Mouse (Mus musculus) embryonic facial prominence, embryonic 10.5 days (tissue): ENCODE measurements around the gene Nell2. TPM values are rescaled to one million over a fixed set of nuclear protein-coding genes. Genes with fewer than 3 reads are reported as not detected.

ENCODE experiments used
- DNase-seq: peaks from one replicate; pipeline ENCODE4 v3.0.0-alpha.2; 2017; ENCODE audit warnings: low spot score
- H3K27ac ChIP-seq: fragments of 300-500 bp; sonication (generic); replicated peaks from 2 replicates; pipeline ENCODE4 v1.5.1; 2016; ENCODE audit warnings: mild to moderate bottlenecking
- H3K27me3 ChIP-seq: fragments of 300-500 bp; sonication (generic); replicated peaks from 2 replicates; pipeline ENCODE4 v1.6.1; 2016; ENCODE audit warnings: low read depth, mild to moderate bottlenecking; ENCODE audit not compliant: poor library complexity, severe bottlenecking
- H3K36me3 ChIP-seq: fragments of 300-500 bp; sonication (generic); replicated peaks from 2 replicates; pipeline ENCODE4 v1.6.1; 2016; ENCODE audit warnings: mild to moderate bottlenecking, moderate library complexity
- H3K4me1 ChIP-seq: fragments of 300-500 bp; sonication (generic); 2 replicates; pipeline ENCODE4 v1.6.1; 2016
- H3K4me3 ChIP-seq: fragments of 300-500 bp; sonication (generic); 2 replicates; pipeline ENCODE4 v1.5.1; 2016; ENCODE audit warnings: mild to moderate bottlenecking, moderate library complexity
- H3K9me3 ChIP-seq: fragments of 300-500 bp; sonication (generic); 2 replicates; pipeline ENCODE4 v1.6.1; 2016; ENCODE audit warnings: mild to moderate bottlenecking
- WGBS: fragments of 180-500 bp; shearing (Covaris S2); methylation state at CpG from one replicate; pipeline ENCODE4 v1.1.7; 2016; 5-methylcytosine and 5-hydroxymethylcytosine counted together
- polyA plus RNA-seq: library from polyadenylated mRNA; unstranded; fragments of >200 nt; fragmentation: Nextera tagmentation; extraction: Ambion mirVana; gene quantifications from 2 replicates; pipeline ENCODE4 v1.2.1, GENCODE M21; 2016

Nell2 gene
- polyA plus RNA-seq, 1 experiment from 2014 or later = 20.2 TPM

DNA sequence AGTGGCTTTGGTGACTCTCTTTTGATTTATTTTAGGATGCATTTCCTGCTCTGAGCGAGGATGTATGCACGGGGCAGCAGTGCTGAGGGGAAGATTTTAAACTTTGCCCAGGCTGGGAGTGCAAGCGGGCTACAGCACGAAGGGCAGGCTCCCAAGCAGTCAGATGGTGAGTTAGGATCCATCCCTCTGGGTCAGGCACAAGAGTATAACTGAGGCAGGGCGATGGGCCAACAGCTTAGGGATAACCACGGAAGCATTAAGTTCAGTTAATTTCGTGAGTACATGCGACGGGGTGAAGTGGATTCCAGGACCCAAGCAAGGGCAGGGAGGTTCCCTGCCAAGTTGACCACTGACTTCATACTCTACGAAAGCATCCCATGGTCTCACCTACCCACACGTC lies 83.8 kb downstream of the Nell2 start:
- WGBS = 83% methylated on average over 11 of the region's 11 CpGs
- H3K4me3 ChIP-seq = no peak overlapping the region
- H3K36me3 ChIP-seq = no peaks in the 10 kb centered on the region
- no peaks in the 10 kb centered on the region for H3K27me3 ChIP-seq
- no peak overlapping the region for H3K27ac ChIP-seq
- no peak for DNase-seq
- no peaks in the 10 kb centered on the region for H3K9me3 ChIP-seq
- peaks cover 11% of the 10 kb centered on the region for H3K4me1 ChIP-seq

DNA sequence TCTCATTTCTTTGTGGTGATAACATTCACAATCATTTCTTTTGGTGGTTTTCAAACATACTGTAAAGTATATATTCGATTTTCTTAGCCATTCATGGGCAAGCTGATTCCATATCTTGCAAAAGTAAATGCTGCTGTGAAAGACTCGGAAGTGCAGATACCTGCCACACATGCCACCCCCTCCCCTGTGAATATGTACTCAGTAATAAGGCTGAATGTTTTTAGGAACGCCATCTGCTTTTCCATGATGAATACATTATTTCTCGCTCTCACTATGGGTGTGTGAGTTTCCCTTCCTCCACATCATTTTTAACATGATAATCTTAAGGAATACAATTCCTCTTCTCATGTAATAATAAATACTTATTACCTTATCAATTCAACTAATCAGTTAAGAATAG lies 90.6 kb downstream of the Nell2 start:
- WGBS = 89% methylated on average over 4 of the region's 4 CpGs
- Histone ChIP-seq H3K9me3 (no peaks in the 10 kb centered on the region), H3K4me1 (no peaks in the 10 kb centered on the region), H3K27me3 (no peaks in the 10 kb centered on the region), H3K4me3 (no peak overlapping the region), H3K27ac (no peak overlapping the region), H3K36me3 (no peaks in the 10 kb centered on the region)
- no peak for DNase-seq

DNA sequence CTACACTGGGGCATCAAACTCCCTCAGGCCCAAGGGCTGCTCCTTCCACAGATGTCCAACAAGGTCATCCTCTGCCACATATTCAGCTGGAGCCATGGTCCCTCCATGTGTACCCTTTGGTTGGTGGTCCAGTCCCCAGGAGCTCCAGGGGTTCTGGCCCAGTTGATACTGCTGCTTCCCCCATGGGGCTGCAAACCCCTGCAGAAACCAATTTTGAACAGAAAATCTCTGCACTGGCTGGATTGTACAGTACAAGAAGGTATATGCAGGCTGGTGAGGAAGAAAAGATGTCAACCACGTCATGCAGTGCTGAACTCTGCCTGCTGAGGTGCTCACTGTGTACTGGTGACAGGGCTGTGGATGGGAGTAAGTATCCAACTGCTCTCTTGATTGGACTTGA lies 92.1 kb downstream of the Nell2 start:
- Histone ChIP-seq H3K9me3 (no peaks in the 10 kb centered on the region), H3K4me1 (no peaks in the 10 kb centered on the region), H3K27me3 (no peaks in the 10 kb centered on the region), H3K36me3 (no peaks in the 10 kb centered on the region), H3K4me3 (no peak overlapping the region), H3K27ac (no peak overlapping the region)
- WGBS = 83% methylated on average over 1 of the region's 1 CpGs
- DNase-seq = no peak

DNA sequence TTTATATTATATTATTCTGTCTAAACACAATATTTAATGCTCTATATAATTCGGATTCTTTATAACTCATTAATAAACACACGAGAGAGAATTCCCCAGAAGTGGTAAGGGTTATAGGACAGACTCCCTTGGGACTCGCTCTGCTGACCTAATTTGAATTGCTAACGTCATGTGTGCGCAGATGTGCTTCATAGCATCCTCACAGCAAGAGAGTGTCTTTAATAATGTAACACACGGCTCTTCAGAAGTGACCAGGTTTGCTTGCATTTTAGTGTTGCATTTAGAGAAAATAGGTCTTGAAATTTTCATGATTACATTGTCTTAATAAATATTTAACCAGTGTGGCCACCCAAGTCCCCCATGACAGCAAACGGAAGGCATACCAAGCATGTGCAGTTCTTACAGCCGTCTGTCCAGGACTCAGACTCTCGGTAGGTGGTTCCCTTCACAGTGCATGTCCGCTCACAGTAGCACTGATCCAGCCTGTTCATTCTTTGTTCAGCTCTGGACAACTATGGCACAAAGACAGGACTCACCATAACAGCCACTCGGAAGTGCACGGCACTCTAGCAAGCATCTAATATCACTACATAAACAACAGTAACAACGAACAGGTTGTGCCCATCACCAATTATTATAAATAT lies 97.1 kb downstream of the Nell2 start:
- Histone ChIP-seq H3K4me3 (no peak overlapping the region), H3K27ac (no peak overlapping the region), H3K4me1 (peaks cover 8% of the 10 kb centered on the region), H3K9me3 (no peaks in the 10 kb centered on the region), H3K36me3 (no peaks in the 10 kb centered on the region), H3K27me3 (no peaks in the 10 kb centered on the region)
- DNase-seq = no peak
- WGBS = 78% methylated on average over 13 of the region's 13 CpGs

DNA sequence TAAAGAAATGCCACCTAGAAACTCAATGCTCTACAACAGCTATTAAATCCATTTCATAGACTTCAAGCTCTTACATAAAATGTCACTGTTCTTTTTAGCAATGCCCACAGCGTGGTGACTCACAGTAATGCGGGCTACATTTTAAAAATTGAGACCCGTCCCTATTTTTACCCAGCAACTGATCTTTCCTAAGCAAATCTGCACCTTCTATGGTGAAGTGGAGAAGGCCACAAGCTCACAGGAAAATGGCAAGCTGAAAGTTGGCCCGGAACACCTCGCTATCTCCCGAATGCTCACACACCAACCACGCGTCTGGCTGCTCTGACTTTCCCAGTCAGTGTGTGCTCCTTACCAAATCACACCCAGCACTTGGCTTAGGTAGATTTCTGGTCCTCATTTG lies 98.4 kb downstream of the Nell2 start:
- 98% methylated on average over 8 of the region's 8 CpGs for WGBS
- no peaks in the 10 kb centered on the region for H3K27me3 ChIP-seq
- H3K4me3 ChIP-seq = no peak overlapping the region
- H3K9me3 ChIP-seq = no peaks in the 10 kb centered on the region
- H3K4me1 ChIP-seq = peaks cover 8% of the 10 kb centered on the region
- no peaks in the 10 kb centered on the region for H3K36me3 ChIP-seq
- no peak for DNase-seq
- no peak overlapping the region for H3K27ac ChIP-seq

DNA sequence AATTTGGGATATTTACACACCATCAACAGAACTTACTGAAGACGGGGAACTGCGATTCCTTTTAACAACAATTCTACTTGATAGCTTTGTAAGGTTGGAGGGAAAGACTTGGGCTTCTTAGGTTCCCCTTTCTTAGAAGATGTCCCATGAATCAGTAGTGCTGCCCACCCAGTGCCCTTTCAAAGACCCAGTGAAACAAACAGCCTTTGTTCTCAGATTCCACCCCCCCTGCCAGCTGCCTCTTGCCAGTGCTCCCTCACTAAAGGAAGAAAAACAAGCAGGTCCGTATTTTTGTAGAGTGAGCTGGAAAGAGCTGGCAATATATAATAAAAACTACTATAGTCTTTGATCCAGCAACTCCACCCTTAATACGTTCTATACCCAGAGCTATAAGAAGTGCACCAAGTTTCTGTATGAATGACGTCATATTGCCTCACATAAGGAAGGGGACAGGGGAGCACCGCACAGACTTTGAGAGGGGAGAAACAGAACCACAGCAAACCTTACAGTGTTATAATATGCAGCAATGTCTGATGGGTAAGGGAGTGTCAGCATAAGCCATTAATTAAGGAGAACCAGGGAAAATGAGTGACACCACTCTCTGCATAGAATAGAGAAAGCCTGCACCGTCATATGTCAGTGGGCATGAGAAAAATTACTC lies 100.2 kb downstream of the Nell2 start:
- Histone ChIP-seq H3K27me3 (no peaks in the 10 kb centered on the region), H3K36me3 (no peaks in the 10 kb centered on the region), H3K27ac (no peak overlapping the region; the same call in 1 of the 2 replicates), H3K4me1 (peaks cover 16% of the 10 kb centered on the region), H3K9me3 (no peaks in the 10 kb centered on the region), H3K4me3 (no peak overlapping the region)
- WGBS = 58% methylated on average over 7 of the region's 7 CpGs
- peak; percentile 26 for DNase-seq

DNA sequence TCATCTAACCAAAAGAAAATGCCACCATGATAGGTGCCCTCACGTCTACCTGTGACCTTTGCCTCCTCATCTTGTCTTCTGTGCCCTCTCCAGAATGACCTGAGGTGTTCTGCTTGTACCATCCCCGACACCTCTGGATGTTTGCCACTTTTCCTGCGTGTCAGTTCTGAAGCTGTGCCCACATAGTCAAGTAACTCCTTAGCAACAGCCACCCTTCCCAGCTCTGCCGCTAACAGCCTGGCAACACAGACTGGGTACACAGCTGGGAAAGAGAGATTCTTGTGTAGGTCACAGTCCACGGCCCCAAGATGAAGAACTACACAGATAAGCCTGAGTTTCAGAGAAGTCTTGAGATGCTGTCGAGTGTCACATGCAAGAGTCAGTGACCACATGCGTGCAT lies 103.3 kb downstream of the Nell2 start:
- Histone ChIP-seq H3K27ac (no peak overlapping the region), H3K4me3 (no peak overlapping the region), H3K27me3 (no peaks in the 10 kb centered on the region), H3K4me1 (peaks cover 18% of the 10 kb centered on the region), H3K36me3 (no peaks in the 10 kb centered on the region), H3K9me3 (no peaks in the 10 kb centered on the region)
- no peak for DNase-seq
- WGBS = 93% methylated on average over 7 of the region's 7 CpGs

DNA sequence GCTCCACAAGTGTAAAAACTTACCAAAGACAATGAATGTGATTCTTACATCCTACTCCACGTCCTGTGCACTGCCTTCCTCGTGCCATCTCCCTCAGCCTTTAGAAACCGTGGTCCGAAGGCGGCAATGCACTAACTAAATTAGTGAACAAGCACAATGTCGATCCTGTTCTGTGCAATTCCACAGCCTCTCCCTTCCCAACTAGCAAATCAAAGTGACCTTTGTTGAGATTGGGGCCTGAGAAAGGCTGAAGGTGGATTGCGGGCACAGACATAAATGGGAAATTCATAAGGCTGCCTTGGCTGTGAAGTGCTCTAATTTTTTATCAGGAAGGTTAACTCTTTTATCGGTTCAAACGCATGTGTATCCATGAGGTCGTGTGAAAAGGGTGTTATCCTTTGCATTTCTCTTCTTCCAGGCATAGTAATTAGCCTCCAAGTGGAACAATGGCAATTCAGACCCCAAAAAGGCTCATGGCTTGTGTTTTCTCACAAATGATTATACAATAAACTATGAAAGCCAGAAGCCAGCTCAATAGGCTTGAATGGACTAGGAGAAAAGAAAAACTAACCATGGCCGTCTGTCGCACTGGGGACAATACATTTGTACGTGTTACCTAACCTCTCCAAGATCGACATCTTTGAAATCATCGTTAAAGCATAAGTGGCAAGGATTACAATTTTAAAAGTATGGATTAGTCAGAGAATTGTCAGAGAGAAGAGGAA lies 106.0 kb downstream of the Nell2 start:
- WGBS = 66% methylated on average over 15 of the region's 15 CpGs
- no peaks in the 10 kb centered on the region for H3K27me3 ChIP-seq
- DNase-seq = no peak
- H3K4me1 ChIP-seq = peaks cover 9% of the 10 kb centered on the region
- H3K4me3 ChIP-seq = no peak overlapping the region
- no peaks in the 10 kb centered on the region for H3K9me3 ChIP-seq
- no peak overlapping the region for H3K27ac ChIP-seq
- peaks cover 4% of the 10 kb centered on the region; the same call in 1 of the 2 replicates for H3K36me3 ChIP-seq

DNA sequence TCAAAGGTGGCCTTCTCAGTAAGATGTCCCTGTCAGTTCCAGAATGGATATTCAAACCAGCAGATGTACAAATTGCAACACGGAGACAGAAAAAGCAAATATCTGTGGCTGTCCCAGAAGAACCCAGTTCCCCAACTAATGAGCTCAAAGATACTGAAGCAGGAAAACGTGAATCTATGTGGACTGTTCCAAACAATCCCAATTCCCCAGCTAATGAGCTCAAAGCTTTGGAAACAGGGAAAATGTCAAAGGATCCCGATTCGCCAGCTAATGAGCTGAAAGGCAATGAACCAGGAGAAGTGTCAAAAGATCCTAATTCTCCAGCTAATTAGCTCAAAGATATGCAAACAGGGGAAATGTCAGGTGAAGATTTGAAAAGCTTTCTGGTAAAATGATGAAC lies 109.7 kb downstream of the Nell2 start:
- no peaks in the 10 kb centered on the region for H3K9me3 ChIP-seq
- H3K4me1 ChIP-seq = peaks cover 7% of the 10 kb centered on the region
- no peak for DNase-seq
- H3K27ac ChIP-seq = no peak overlapping the region
- no peak overlapping the region for H3K4me3 ChIP-seq
- H3K27me3 ChIP-seq = no peaks in the 10 kb centered on the region
- WGBS = 69% methylated on average over 4 of the region's 4 CpGs
- H3K36me3 ChIP-seq = peaks cover 4% of the 10 kb centered on the region; the same call in 1 of the 2 replicates

DNA sequence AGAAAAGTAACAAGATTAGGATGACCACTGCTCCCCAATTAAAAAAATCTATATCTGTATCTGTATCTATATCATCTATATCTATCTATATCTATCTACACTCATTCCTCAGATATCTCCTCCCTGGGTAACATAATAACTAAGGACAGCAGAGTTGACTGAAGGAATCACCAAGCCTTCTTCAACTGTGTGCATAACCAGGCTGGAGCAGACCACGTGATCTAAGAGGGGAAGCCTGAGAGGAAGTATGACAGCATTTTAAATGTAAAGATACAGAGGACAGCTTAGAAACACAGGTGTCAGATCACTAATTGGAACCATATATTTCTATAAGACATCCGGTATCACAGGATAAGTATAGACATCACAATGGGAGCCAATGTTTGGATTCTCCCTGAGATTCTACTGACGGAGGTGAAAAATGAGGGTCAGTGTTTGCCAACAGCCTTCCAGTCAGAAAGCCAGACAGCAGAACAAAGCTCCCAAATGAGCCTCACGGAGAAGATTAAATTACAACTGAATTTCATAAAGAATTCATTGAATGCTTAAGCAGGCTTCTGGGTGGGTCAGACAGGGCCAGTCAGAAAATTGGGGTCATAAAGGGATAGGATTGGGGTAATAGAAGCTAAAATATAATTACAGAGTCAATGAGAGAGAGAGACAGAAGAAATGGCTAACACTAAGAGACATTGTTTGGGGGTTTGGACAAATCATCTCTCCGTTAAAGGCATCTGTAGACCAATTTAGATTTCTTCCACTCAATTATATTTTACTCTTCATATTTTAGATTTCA lies 116.2 kb downstream of the Nell2 start:
- DNase-seq = no peak
- Histone ChIP-seq H3K9me3 (no peaks in the 10 kb centered on the region), H3K27me3 (no peaks in the 10 kb centered on the region), H3K27ac (no peak overlapping the region), H3K36me3 (no peaks in the 10 kb centered on the region), H3K4me3 (no peak overlapping the region), H3K4me1 (peaks cover 7% of the 10 kb centered on the region; the same call in 1 of the 2 replicates)
- 59% methylated on average over 5 of the region's 5 CpGs for whole genome bisulfite sequencing

DNA sequence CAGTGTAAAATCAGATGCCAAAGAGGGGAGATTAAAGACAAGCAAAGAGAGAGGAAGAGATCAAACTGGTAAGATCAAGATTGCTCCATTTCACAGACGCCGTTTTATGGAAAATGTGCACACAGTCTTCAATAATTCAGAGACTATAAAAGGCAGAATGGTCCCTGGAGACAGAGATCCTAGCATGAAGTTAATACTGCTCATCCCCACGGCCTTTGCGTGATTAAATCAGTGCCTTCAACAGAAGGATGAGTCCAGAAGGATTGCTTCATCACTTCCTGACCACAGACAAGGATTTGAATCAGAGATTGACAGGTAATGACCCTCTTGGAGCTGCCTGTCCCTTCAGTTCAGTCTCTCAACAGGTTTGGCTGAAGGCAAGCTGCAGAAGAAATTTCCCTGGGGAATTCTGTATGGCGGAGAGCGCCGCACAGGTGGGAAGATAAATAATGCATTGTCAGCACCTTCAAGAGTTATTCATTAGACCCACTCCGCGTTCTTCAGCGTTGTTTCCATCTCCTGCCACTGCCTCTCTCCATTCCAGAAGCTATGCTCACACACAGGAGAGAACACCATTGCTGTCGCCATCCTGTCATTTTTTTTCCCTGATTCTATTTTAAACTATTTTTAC lies 118.0 kb downstream of the Nell2 start:
- H3K36me3 ChIP-seq = no peaks in the 10 kb centered on the region
- DNase-seq = no peak
- peaks cover 7% of the 10 kb centered on the region; the same call in 1 of the 2 replicates for H3K4me1 ChIP-seq
- WGBS = 90% methylated on average over 11 of the region's 11 CpGs
- H3K4me3 ChIP-seq = no peak overlapping the region
- H3K27ac ChIP-seq = no peak overlapping the region
- H3K9me3 ChIP-seq = no peaks in the 10 kb centered on the region
- no peaks in the 10 kb centered on the region for H3K27me3 ChIP-seq

DNA sequence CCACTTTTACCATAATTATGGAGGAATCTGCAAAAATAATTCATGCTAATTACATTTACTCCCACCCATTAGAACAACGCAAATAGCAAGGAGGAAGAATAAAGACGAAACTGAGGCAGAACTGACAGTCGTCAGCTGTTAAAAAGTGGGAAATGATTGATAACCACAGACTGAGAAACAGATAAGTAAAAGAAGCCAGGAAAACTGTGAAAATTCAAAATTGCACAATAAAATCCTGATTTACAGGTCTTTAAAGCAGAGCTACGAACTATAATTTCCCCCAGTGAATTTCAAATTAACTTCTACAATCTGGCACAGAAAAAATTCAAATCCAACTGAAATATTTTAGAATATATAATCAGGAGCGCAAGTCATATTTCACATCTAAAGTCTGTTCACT lies 138.0 kb downstream of the Nell2 start:
- H3K36me3 ChIP-seq = no peaks in the 10 kb centered on the region
- H3K4me1 ChIP-seq = no peaks in the 10 kb centered on the region
- WGBS = 93% methylated on average over 5 of the region's 5 CpGs
- H3K4me3 ChIP-seq = no peak overlapping the region
- no peak for DNase-seq
- H3K9me3 ChIP-seq = no peaks in the 10 kb centered on the region
- H3K27me3 ChIP-seq = no peaks in the 10 kb centered on the region
- no peak overlapping the region for H3K27ac ChIP-seq
